Mouse (Mus musculus) layer of hippocampus, postnatal 14 days (tissue): ENCODE data around the gene Hmgcs2. TPM values are rescaled to one million over a fixed set of nuclear protein-coding genes. Genes with fewer than 3 reads are reported as not detected.
A peak's percentile ranks its signal among the peaks of the same experiment; 100 is the strongest.

Experiments
- DNase-seq, 2 experiments: peaks; one replicate each; pipeline ENCODE4 v3.0.0; 2021 to 2022; ENCODE audit warnings: low spot score in 2 of 2, mixed read lengths in 1 of 2
- long read RNA-seq, 2 experiments: library from polyadenylated mRNA; stranded (forward); transcript quantifications; one replicate each; pipeline ENCODE4 v2.0.0; 2021
- total RNA-seq, 2 experiments: library from RNA; stranded (reverse); gene quantifications; 2 replicates each; pipeline ENCODE4 v1.2.3; 2021

The Hmgcs2 gene
- 10 to 100 TPM; 10.4 to 13.7 TPM for total RNA-seq
- long read RNA-seq, experiment 1, transcript Hmgcs2-201 (10 exons, 3,290 nt): major isoform, 13 of 15 reads
- long read RNA-seq, experiment 1, partial matches to known transcripts: 1 of 15 reads
- long read RNA-seq, experiment 1, other reads (novel, unspliced or antisense): 1 of 15 reads
- long read RNA-seq, experiment 2, transcript Hmgcs2-201 (10 exons, 3,290 nt): major isoform, 9 of 11 reads
- long read RNA-seq, experiment 2, partial matches to known transcripts: 0 of 11 reads
- long read RNA-seq, experiment 2, other reads (novel, unspliced or antisense): 2 of 11 reads

DNA sequence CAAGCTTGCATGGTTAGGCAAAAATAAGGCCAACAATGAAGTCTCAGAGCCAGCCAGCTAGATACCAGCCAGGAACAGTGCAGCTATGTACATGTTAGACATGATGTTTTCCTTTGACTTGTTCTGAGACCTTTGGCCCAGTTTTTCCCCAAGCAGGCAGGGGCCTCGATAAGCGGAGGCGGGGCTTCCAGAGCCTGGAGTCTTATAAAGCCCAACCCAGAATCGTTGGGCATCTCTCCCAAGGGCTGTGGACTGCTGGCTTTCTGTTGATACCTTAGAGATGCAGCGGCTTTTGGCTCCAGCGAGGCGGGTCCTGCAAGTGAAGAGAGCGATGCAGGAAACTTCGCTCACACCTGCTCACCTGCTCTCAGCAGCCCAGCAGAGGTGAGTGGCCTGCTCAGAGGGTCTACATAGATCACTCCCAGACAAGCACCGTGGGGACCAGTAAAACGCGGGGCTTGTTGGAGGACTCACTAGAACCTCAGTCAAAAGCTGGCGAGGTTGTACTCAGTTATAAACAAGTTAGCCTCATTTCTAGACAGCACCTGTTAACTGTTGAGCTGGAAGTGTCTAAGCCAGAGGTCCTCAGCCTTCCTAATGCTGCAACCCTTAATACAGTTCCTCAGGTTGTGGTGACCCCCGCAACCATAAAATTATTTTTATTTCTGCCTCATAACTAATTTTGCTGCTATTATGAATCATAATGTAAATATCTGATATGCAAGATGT lies at the start of gene Hmgcs2:
Hmgcs2 (plus strand) TSS at position 232 of the 729 bp plus-strand sequence.
- no peak for DNase-seq

DNA sequence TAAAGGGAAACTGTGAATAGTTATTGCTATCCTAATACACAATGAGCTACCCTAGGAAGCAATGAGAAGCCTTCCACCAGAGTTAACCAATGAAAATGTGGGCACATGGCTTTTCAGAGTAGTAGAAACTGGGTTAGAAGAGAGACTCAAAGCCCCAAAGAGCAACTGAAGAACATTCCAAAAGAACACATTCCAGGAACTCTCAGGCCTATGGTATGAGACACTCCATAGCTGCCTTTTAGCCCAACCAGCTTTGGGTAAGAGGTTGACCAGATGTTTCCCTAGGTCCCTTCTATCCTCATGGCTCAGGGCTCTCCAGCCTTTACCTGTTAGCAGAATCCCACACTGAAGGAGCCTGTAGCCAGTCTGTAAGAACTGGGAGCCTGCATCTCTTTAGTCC lies 46.7 kb upstream of the Hmgcs2 start:
- no peak for DNase-seq

DNA sequence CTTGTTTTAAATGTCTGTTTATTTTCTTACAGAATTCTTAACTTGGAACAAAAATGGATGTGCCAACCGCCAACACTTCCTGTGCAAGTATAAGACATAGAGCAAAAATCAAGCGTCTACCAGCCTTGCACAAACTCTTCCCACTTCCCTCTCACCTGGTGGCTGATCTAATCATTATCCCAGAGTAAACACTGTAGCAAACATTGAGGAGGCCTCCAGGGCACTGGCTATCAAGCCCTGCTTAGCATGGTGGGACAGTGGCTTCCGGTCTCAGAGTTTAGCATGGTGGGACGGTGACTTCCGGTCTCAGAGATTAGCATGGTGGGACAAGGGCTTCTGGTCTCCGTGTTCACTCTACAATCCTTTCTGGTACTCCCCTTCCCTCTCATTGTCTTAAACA lies 44.0 kb upstream of the Hmgcs2 start:
- DNase-seq: no peak

DNA sequence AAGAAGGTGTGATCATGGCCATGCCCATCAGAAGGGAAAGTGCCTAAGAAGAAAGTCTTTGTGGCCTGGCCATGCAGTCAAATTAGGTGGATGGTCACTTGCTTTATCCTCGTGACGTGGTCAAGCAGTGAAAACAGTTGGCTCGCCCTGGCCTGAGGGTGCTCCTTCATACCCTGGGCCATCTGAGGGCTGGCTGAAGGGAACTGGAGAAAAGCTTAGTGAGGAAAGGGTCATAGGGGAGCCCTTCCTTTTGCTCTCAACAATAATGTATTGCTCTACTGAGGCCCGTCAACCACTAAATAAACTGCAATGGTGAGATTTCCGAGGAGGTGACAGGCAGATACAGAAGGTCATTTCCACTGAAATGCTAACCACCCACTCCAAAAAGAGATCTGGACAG lies 43.0 kb upstream of the Hmgcs2 start:
- DNase-seq: no peak

DNA sequence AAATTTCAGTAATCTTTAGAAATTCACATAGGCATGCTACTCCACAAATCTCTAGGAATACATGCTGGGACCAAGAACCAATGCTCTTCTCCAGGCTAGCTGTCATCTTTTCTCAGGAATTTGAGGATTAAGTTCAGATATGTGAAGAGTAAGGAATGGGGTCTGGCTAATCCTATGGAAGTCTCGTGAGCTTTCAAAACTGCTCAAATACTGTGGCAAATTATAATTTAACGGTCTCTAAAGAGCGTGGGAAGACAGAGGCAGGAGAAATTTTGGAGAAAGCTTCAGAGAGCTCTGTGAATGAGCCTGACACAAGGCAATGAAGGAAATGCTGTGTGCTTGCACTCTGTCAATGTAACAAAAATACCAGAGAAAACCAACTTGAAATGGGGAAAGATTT lies 42.1 kb upstream of the Hmgcs2 start:
- DNase-seq: no peak

DNA sequence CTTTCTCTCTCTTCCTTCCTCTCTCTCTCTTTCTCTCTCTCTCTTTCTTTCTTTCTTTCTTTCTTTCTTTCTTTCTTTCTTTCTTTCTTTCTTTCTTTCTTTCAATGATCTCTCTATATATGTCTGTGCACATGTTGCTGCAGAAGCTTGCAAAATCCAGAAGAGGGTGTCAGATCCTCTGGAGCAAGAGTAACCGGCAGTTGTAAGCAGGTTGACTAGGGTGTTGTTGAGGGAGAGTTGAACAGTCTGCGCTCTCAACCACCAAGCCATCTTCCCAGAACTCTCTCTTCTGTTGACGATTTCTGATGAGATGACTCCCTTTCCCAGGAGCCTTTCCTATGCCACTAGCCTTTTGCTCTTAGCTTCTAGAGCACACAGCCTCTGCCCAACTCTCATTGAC lies 38.2 kb upstream of the Hmgcs2 start:
- no peak for DNase-seq

DNA sequence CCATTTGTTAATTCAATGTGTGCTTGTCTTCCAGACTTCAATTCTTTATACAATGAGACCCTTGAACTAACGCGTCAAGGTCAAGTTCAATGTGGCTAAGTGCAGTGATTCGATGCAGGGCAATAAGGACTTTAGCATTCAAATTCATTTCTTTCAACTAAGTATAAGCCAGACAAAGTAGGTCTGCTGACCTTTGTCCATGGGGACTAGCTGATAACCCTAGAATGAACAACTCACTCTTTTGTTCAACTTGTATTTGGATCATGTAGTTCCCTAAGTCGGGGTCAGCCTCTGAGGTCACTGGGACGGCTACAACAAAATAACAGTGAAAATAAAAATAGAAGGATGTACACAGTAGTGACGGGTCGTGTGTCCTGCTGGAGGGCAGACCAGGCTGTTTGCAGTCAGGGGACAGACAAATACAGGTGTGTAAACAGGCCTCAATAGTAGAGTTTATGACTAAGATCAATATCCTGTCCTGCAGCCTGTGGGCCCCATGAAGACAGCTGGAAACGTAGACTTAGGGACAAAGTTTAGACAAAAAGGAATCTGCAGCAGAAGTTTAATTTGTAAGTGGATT lies 37.7 kb upstream of the Hmgcs2 start:
- DNase-seq: no peak

DNA sequence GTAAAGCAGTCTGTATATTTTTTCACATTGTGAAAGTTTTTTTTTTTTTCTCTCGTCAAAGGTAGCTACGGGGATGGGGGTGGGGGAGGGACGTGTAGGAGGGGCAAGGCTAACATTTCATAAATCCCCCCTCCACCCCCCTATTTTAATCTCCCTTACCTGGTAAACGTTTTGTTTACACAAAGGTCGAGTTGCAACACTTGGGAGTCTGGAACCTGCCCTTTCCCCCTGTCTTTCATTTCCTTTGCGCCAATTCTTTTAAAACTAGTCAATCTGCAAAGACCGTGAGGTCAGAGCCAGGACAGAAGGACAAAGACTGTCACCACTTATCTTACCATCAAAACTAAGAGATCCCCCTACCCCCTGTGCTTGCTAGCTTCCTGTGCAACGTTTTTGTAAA lies 34.3 kb upstream of the Hmgcs2 start:
- DNase-seq: no peak

DNA sequence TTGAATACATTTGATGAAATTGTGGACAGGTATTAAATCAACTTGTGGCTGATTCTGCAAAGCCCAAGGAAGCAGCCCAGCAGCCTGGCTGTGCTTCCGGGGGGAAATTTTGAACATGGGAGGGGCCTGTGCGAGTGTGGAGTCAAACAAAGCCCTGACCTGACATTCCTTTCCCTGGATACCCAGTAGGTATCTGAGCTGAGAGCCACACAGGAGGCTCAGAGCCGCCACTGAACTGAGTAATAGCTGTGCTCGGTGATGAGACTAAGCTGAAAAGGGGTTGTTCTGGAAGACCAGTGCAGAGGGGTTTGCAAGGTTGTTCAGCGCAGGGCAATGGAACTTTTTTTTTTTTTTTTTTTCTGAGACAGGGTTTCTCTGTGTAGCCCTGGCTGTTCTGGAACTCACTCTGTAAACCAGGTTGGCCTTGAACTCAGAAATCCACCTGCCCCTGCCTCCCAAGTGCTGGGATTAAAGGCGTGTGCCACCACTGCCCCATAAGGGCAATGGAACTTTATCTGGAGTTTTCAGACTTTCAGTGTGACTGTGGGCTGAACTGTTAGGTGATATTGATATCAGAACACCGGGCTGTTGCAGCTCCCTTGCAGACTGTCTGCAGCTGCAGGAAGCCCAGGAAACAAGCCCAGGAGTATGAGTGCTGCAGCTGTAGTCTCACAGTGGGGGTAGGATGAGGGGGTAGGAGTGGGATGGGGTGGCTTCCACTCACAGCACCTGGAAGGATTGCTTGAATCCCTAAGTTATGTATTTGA lies 33.1 kb upstream of the Hmgcs2 start:
- DNase-seq: no peak

DNA sequence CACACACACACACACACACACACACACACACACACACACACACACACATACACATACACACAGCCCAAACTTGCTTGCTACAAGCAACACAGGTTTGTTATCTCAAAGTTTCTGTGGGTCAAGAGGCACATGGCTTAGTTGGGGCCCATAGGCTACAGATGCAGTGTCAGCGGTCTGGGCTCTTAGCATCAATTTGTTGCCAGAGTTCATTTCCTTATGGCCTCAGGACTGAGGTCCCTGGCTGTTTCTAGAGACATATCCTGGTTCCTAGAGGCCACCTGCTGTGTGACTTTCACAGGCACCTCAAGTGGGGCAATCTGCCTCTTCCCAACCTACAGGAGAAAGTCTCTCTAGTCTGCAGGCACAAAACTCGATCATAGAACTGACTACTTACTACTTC lies 30.9 kb upstream of the Hmgcs2 start:
- no peak for DNase-seq

DNA sequence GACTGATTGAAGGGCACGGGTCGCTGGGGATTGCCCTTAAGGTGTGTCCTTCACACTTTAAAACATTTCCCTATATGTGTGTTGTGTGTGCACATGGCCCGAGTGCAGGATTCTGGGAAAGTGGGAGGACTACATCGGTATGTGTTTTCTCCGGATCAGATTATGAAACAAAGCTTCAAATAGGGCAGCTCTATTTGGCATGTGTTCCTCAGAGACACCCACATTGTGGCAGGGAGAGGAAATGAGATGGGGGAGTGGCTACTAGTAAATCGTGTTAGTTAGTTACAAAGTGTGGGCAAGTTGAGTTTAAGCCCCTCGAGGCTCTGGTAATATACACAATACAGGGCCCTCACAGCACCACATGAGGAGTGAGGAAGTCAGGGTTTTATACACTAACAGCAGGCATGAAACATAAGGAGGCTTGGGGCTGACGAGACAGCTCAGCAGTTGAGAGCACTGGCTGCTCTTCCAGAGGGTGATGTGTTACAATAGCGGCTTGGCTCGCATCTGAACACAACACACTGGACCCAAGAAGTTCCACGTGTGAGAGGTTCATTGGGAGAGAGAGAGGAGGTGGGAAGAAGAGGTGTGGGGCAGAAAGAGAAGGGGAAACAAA lies 30.3 kb upstream of the Hmgcs2 start:
- DNase-seq: no peak

DNA sequence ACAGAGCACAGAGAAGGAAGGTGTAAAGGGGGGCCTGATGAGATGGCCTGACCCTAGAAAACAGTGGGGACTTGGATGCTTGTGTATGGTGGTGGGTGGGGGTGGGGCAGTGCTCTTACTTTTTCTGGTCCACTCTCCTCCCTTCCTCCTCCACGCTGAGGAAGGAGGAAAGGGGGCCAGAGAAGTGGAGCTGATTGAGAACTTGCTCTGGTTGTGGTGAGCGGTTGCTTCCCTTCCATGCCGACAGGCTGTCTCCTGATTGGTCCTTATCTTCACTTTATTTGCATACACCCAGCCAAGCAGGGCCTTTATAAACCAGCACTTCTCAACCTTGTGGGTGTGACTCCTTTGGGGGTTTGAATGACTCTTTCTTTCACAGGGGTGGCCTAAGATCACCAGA lies 26.2 kb upstream of the Hmgcs2 start:
- no peak for DNase-seq

DNA sequence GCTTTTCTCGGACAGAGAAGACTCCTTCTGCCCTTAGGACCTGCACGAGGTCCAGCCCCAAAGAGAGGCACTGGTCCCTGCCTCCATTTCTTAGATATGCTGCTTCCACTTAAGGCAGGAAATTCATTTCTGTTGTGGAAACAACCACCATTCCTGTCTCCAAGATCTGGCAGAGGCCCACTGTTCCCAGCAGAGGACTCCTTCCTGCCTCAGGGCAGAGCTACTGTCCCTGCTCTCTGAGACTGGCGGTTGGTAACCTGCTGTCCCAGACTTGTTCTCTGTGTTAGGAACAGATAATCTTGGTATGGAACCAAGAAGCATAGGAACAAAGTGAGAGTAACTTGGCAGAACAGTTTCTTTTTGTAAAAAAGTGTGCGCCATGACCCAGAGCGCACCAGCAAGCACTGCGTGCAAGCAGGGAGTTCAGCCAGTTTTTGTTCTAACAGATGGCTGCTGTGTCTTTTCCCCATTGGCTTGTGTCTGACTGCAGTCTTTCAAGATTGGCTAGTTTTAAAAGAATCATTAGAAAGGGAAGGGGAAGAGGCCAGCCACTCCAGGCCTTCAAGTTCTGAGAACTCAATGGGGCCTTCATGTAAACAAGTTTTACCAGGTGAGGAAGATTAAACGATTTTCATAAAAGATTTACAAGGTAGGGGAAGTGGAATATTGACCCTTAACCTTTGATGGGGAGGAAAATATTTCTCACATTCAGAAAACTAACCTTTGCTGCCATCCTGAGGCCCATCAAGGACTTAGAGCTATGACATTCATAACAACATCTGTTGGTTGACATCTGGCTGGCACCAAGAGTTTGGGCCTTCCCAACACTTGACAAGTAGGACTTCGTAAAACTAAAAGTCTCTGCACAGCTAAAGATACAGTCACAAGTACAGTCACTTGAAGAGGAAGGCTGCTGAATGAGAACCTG lies 25.3 kb upstream of the Hmgcs2 start:
- DNase-seq: peak; percentile 7 to 37

DNA sequence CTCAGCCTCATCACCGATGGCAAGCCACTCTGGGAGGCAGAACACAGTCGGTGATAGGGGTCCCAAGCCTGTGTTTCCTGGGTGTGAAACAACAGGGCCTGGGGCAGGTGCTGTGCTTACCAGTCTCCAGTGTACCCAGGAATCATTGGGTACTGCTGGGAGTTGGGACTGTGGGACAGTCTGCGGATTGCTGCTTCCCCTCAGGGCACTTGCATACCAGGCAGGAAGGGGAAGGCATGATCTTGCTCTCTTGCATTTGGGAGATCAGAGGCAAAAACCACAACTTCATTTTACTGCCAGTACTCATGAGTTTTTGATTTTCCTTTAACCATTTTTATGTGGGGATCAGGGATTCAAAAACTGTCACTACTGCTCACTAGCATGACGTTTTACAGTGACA lies 21.5 kb upstream of the Hmgcs2 start:
- no peak for DNase-seq

DNA sequence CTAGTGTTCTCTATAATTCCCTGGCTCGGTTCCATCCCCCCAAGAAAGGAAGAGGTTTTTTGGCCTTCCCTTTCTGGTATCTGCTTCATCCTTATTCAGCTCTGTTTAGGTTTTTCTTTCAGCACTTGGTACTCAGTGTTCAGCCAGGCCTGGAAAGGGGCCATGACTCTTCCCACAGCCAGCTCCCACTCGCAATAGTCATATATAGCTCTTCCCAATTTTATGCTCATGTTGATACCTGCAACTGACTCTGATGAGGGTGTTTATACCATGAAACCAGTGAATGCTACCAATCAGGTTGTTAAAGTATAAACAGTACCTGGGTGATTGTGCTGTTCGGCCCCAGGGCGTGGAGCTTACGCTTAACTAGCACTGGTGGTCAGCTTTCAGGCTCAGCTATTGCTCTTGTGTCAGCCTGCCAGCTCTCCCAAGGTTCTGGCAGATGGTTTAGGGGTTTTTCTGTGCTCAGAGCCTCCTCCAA lies 20.9 kb upstream of the Hmgcs2 start:
- DNase-seq: peak; percentile 23 to 74

DNA sequence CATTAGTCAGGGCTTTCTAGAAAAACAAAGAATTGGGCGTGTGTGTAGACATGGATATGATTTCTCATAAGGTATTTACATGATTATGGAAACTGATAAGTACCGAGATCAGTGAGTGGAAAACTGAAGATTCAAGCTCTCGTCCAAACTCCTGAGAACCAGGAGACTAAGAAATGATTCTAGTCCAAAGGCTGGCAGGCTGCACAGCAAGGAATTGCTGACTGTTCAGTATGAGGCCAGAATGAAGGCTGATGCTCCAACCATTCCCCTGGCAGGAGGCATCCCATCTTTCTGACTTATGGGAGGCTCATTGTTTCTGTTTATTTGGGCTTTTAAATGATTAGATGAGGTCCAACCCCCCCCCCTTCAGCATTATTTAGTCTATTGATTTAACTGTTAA lies 19.7 kb upstream of the Hmgcs2 start:
- DNase-seq: no peak

DNA sequence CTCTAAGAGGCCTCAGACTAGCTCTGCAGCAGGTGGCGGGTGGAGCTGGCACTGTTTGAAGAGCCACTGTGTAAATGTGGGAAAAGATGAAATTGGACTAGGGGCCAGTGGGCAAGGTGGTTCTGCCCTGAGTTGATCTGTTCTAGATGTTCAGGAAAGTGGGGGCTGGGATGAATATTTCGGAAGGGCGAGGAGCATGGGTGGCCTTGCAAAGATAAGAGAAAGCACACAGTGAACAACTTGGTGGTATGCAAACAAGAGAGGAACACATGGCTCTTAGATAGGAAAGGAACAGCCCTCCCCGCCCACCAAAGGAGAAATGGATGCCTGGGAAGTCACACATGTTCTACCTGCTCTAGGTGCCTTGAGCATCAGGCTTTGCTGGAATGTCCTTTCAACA lies 18.8 kb upstream of the Hmgcs2 start:
- no peak for DNase-seq

DNA sequence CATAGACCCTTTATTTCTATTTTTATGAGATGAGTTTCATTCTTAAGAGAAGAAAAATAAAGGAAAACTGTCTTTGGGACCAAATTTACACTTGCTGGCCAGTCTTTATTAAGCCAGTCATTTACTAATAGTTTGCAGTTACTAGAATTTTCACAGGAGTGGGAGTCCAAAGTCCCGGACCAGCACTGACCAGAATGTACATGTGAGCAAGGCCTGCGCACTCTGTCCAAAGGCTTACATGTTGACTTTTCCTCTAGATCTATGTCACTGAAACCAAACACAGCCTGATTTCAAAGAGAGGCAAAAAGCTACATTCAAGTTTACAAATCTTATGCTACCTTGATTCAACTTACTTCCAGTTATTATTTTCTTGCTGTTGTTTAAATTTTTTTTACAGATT lies 18.1 kb upstream of the Hmgcs2 start:
- DNase-seq: no peak

DNA sequence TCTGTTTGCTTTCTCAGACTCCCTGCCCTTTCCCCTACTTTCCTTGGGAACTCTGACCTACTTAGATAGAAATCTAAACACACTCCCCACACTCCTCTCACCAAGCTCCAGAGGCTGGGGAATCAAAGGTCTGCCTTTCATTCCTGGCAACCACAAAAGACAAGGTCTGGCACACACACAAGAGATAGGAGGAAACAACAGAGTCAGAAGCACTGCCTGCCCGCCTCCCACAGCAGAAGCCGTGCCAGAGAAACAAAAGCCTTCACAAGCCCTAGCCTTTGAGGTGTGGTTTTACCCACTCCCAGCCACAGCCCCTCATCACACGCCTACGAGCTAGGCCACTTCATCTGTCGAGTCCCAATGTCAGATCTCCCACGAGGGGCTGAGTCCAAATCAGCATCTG lies 13.0 kb upstream of the Hmgcs2 start:
- peak in 1 of 2 experiments; percentile 13 for DNase-seq
